Mouse (Mus musculus): ENCODE results near the gene Adm2. TPM values are rescaled to one million over a fixed set of nuclear protein-coding genes. Genes with fewer than 3 reads are reported as not detected.

Gene Adm2
- polyA plus RNA-seq (2017; shearing (Covaris generic)): not detected

GRCm38 (mm10) chr15:89322670-89323522, at the start of gene Adm2:
TSS of gene Adm2 (plus strand) at chr15:89322720.

DNA sequence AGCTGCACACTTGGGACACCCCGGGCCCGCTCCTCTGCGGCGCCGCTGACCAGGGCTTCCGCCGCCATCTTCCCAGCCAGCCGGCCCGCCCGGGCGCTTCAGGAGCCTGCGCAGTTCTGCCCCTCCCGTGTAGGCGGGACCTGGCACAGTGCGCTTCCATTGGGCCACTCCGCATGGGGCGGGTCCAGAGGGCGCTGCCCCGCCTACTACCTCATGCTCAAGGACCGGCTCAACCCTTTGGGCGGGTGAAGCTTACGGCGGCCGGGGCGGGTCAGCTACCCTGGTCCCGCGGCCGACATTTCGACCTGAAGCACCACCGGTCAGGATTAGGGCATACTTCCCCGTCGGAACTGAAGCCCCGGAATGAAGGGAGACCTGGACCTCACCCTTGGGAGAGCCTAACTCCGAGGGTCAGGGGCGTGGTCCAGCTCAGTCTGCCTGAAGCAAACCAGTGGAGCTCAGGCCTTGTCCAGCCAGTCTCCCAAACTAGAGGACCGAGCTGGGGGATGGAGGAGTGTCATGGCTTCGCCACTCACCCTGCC, 7.3 kb upstream of the Adm2 start, which contains the start of gene Sbf1:
Sbf1 (minus strand) TSS at position 122 of the 542 bp plus-strand sequence.

DNA sequence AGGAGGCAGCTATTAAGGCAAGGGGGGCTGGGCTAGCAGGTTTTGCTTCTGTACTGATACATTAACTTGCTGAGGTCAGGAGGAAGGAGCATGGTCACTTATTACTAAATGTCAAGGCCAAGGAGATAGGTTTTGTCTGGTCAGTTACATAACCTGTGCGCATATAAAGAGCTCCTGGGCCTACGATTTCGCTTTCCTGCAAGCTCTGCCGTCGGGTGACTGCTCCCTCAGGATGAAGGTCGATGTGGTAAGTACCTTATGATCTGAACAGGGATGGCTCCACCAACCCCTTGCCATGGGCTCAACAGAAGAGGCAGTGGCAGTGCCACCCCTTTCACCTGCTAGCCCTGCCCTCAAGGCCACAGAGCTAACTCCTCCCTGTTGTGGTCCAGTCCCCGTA, 11.8 kb downstream of the Adm2 start, which contains the start of gene Miox:
Miox (plus strand) TSS at position 128 of the 400 bp plus-strand sequence.

GRCm38 (mm10) chr15:89355241-89356187, 33.0 kb downstream of the Adm2 start, which contains the start of the genes Lmf2 and Ncaph2:
TSS of gene Lmf2 (minus strand) at chr15:89355659.
TSS of gene Ncaph2 (plus strand) at chr15:89355719.

GRCm38 (mm10) chr15:89373762-89374248, 51.3 kb downstream of the Adm2 start, which contains the start of gene Sco2:
TSS of gene Sco2 (minus strand) at chr15:89373846.

Other genes starting within 250 kb of the Adm2 start
- 51.8 TPM for gene Trabd, start 247.6 kb upstream of the Adm2 start, polyA plus RNA-seq (2017; shearing (Covaris generic))
- 37.3 TPM for gene Selenoo, start 233.6 kb upstream of the Adm2 start, polyA plus RNA-seq (2017; shearing (Covaris generic))
- 17.4 TPM for gene Tubgcp6, start 199.6 kb upstream of the Adm2 start, polyA plus RNA-seq (2017; shearing (Covaris generic))
- 29.6 TPM for gene Hdac10, start 194.0 kb upstream of the Adm2 start, polyA plus RNA-seq (2017; shearing (Covaris generic))
- gene Mapk12, start 182.0 kb upstream of the Adm2 start, polyA plus RNA-seq (2017; shearing (Covaris generic)): 3.8 TPM
- gene Mapk11, start 173.1 kb upstream of the Adm2 start, polyA plus RNA-seq (2017; shearing (Covaris generic)): 27.4 TPM
- 0.32 TPM for gene Plxnb2, start 141.9 kb upstream of the Adm2 start, polyA plus RNA-seq (2017; shearing (Covaris generic))
- 44.6 TPM for gene Dennd6b, start 126.2 kb upstream of the Adm2 start, polyA plus RNA-seq (2017; shearing (Covaris generic))
- 16.7 TPM for gene Ppp6r2, start 111.2 kb upstream of the Adm2 start, polyA plus RNA-seq (2017; shearing (Covaris generic))
- gene Sbf1, start 7.4 kb upstream of the Adm2 start, polyA plus RNA-seq (2017; shearing (Covaris generic)): 99.5 TPM
- gene Miox, start 11.7 kb downstream of the Adm2 start, polyA plus RNA-seq (2017; shearing (Covaris generic)): 0.60 TPM
- 42.8 TPM for gene Lmf2, start 32.9 kb downstream of the Adm2 start, polyA plus RNA-seq (2017; shearing (Covaris generic))
- gene Ncaph2, start 33.0 kb downstream of the Adm2 start, polyA plus RNA-seq (2017; shearing (Covaris generic)): 144 TPM
- 3.4 TPM for gene Sco2, start 51.1 kb downstream of the Adm2 start, polyA plus RNA-seq (2017; shearing (Covaris generic))
- gene Tymp, start 54.3 kb downstream of the Adm2 start, polyA plus RNA-seq (2017; shearing (Covaris generic)): 1.5 TPM
- not detected for gene Odf3b, start 56.6 kb downstream of the Adm2 start, polyA plus RNA-seq (2017; shearing (Covaris generic))
- gene Klhdc7b, start 62.2 kb downstream of the Adm2 start, polyA plus RNA-seq (2017; shearing (Covaris generic)): not detected
- not detected for gene Syce3, start 87.8 kb downstream of the Adm2 start, polyA plus RNA-seq (2017; shearing (Covaris generic))
- gene Cpt1b, start 103.1 kb downstream of the Adm2 start, polyA plus RNA-seq (2017; shearing (Covaris generic)): 0.37 TPM
- 6.8 TPM for gene C730034F03Rik, start 106.9 kb downstream of the Adm2 start, polyA plus RNA-seq (2017; shearing (Covaris generic))
- gene Gm44502, start 107.0 kb downstream of the Adm2 start, polyA plus RNA-seq (2017; shearing (Covaris generic)): not detected
- 102 TPM for gene Chkb, start 107.2 kb downstream of the Adm2 start, polyA plus RNA-seq (2017; shearing (Covaris generic))
- not detected for gene Mapk8ip2, start 131.2 kb downstream of the Adm2 start, polyA plus RNA-seq (2017; shearing (Covaris generic))
- gene Arsa, start 154.7 kb downstream of the Adm2 start, polyA plus RNA-seq (2017; shearing (Covaris generic)): 13.1 TPM
- not detected for gene Shank3, start 176.9 kb downstream of the Adm2 start, polyA plus RNA-seq (2017; shearing (Covaris generic))
- not detected for gene Acr, start 245.6 kb downstream of the Adm2 start, polyA plus RNA-seq (2017; shearing (Covaris generic))

Measured in effector memory CD4-positive, alpha-beta T cell, adult 7 months (primary cell).